Mouse (Mus musculus) MEL (cell line): ENCODE results near the gene Abhd11. TPM values are rescaled to one million over a fixed set of nuclear protein-coding genes. Genes with fewer than 3 reads are reported as not detected.

Source experiments
- DNase-seq: peaks from one replicate; pipeline ENCODE4 v3.0.0; 2011; ENCODE audit warnings: low read depth, low spot score
- H3K27ac ChIP-seq: 2 replicates; pipeline ENCODE4 v1.5.1; 2012; ENCODE audit warnings: low read depth, mild to moderate bottlenecking, control low read depth, low read length, moderate library complexity; ENCODE audit not compliant: control insufficient read depth
- H3K27me3 ChIP-seq, 2 experiments: fragments of 150-350 bp in 1 of 2; sonication (generic) in 1 of 2; 2 replicates each; pipeline ENCODE4 v1.6.1; 2012; ENCODE audit warnings: low read length in 2 of 2, mild to moderate bottlenecking in 2 of 2, improper control_type of control experiment in 1 of 2, moderate library complexity in 1 of 2; ENCODE audit not compliant: insufficient read depth in 2 of 2, control insufficient read depth in 1 of 2
- H3K36me3 ChIP-seq, 2 experiments: 2 replicates each; pipeline ENCODE4 v1.6.1; 2012 to 2014; ENCODE audit warnings: low read length in 2 of 2, improper control_type of control experiment in 1 of 2, inconsistent platforms in 1 of 2, mild to moderate bottlenecking in 1 of 2; ENCODE audit not compliant: insufficient read depth in 2 of 2, control insufficient read depth in 1 of 2
- H3K4me1 ChIP-seq, 2 experiments: fragments of 150-350 bp in 1 of 2; sonication (generic) in 1 of 2; 2 replicates each; pipeline ENCODE4 v1.6.1; 2012; ENCODE audit warnings: low read length in 2 of 2, improper control_type of control experiment in 1 of 2, mild to moderate bottlenecking in 1 of 2; ENCODE audit not compliant: insufficient read depth in 2 of 2, control insufficient read depth in 1 of 2
- H3K4me3 ChIP-seq, 2 experiments: fragments of 150-350 bp in 1 of 2; sonication (generic) in 1 of 2; 2 replicates each; pipeline ENCODE4 v1.5.1; 2012; ENCODE audit warnings: low read depth in 2 of 2, low read length in 2 of 2, mild to moderate bottlenecking in 2 of 2, moderate library complexity in 2 of 2, control low read depth in 1 of 2, improper control_type of control experiment in 1 of 2; ENCODE audit not compliant: control insufficient read depth in 1 of 2, insufficient read depth in 1 of 2
- H3K79me2 ChIP-seq: 2 replicates; pipeline ENCODE4 v1.6.1; 2012; ENCODE audit warnings: mild to moderate bottlenecking, low read length, moderate library complexity; ENCODE audit not compliant: control insufficient read depth, poor library complexity, insufficient read depth
- H3K9ac ChIP-seq: 2 replicates; pipeline ENCODE4 v1.6.1; 2012; ENCODE audit warnings: low read depth, mild to moderate bottlenecking, control low read depth, low read length, moderate library complexity; ENCODE audit not compliant: control insufficient read depth, poor library complexity, severe bottlenecking
- H3K9me3 ChIP-seq: fragments of 150-350 bp; sonication (generic); replicated peaks from 2 replicates; pipeline ENCODE4 v1.6.1; 2012; ENCODE audit warnings: mild to moderate bottlenecking, low read length, improper control_type of control experiment, moderate library complexity; ENCODE audit not compliant: insufficient read depth
- BHLHE40 ChIP-seq: IDR thresholded peaks from 2 replicates; pipeline ENCODE4 v1.6.1; 2012; ENCODE audit warnings: low read depth, mild to moderate bottlenecking, inconsistent platforms, low read length, improper control_type of control experiment, borderline replicate concordance
- CHD1 ChIP-seq: IDR thresholded peaks from 2 replicates; pipeline ENCODE4 v1.6.1; 2012; ENCODE audit warnings: low read depth, mild to moderate bottlenecking, inconsistent platforms, low read length, improper control_type of control experiment
- CHD2 ChIP-seq: IDR thresholded peaks from 2 replicates; pipeline ENCODE4 v1.6.1; 2011; ENCODE audit warnings: low read length, improper control_type of control experiment
- CTCF ChIP-seq, 3 experiments: IDR thresholded peaks in 2 of 3; conservative IDR thresholded peaks in 1 of 3; 2 replicates each; pipeline ENCODE4 v1.5.1; 2011 to 2012; ENCODE audit warnings: low read length in 3 of 3, low read depth in 2 of 3, mild to moderate bottlenecking in 2 of 3, improper control_type of control experiment in 1 of 3, inconsistent platforms in 1 of 3, mixed read lengths in 1 of 3, moderate library complexity in 1 of 3; ENCODE audit not compliant: control insufficient read depth in 1 of 3, insufficient read depth in 1 of 3, poor library complexity in 1 of 3, severe bottlenecking in 1 of 3
- ELF1 ChIP-seq: IDR thresholded peaks from 2 replicates; pipeline ENCODE4 v1.6.1; 2014; ENCODE audit warnings: low read depth, mild to moderate bottlenecking, inconsistent platforms, low read length, improper control_type of control experiment, moderate library complexity
- EP300 ChIP-seq, 2 experiments: IDR thresholded peaks; 2 replicates each; pipeline ENCODE4 v1.6.1; 2011; ENCODE audit warnings: improper control_type of control experiment in 2 of 2, low read length in 2 of 2, low read depth in 1 of 2, mild to moderate bottlenecking in 1 of 2
- JUND ChIP-seq: IDR thresholded peaks from 2 replicates; pipeline ENCODE4 v1.6.1; 2011; ENCODE audit warnings: low read depth, mild to moderate bottlenecking, improper control_type of control experiment, low read length
- KAT2A ChIP-seq: conservative IDR thresholded peaks from 2 replicates; pipeline ENCODE4 v1.6.1; 2012; ENCODE audit warnings: low read depth, low read length, improper control_type of control experiment, inconsistent platforms
- MAFK ChIP-seq: IDR thresholded peaks from 2 replicates; pipeline ENCODE4 v1.6.1; 2011; ENCODE audit warnings: low read depth, mild to moderate bottlenecking, low read length, improper control_type of control experiment, borderline replicate concordance
- MAZ ChIP-seq: IDR thresholded peaks from 2 replicates; pipeline ENCODE4 v1.6.1; 2012; ENCODE audit warnings: low read depth, mild to moderate bottlenecking, inconsistent platforms, low read length, improper control_type of control experiment
- MEF2A ChIP-seq: IDR thresholded peaks from 2 replicates; pipeline ENCODE4 v1.6.1; 2014; ENCODE audit warnings: low read depth, mild to moderate bottlenecking, inconsistent platforms, low read length, improper control_type of control experiment; ENCODE audit not compliant: poor library complexity, insufficient replicate concordance, severe bottlenecking; ENCODE audit errors: extremely low read depth
- MXI1 ChIP-seq: IDR thresholded peaks from 2 replicates; pipeline ENCODE4 v1.6.1; 2011; ENCODE audit warnings: mild to moderate bottlenecking, low read depth, low read length, improper control_type of control experiment
- MYB ChIP-seq: IDR thresholded peaks from 2 replicates; pipeline ENCODE4 v1.6.1; 2011; ENCODE audit warnings: mild to moderate bottlenecking, low read depth, low read length, improper control_type of control experiment
- MYC ChIP-seq: IDR thresholded peaks from 2 replicates; pipeline ENCODE4 v1.6.1; 2011; ENCODE audit warnings: low read depth, mild to moderate bottlenecking, low read length, improper control_type of control experiment, moderate library complexity
- NRF1 ChIP-seq: IDR thresholded peaks from 2 replicates; pipeline ENCODE4 v1.6.1; 2014; ENCODE audit warnings: low read depth, mild to moderate bottlenecking, inconsistent platforms, low read length, improper control_type of control experiment, moderate library complexity; ENCODE audit not compliant: poor library complexity, insufficient read depth, severe bottlenecking
- POLR2A ChIP-seq, 2 experiments: IDR thresholded peaks; 2 replicates each; pipeline ENCODE4 v1.6.1; 2011 to 2012; ENCODE audit warnings: low read length in 2 of 2, mild to moderate bottlenecking in 2 of 2, control low read depth in 1 of 2, improper control_type of control experiment in 1 of 2, low read depth in 1 of 2, moderate library complexity in 1 of 2; ENCODE audit not compliant: control insufficient read depth in 1 of 2, insufficient read depth in 1 of 2, poor library complexity in 1 of 2
- POLR2AphosphoS5 ChIP-seq: IDR thresholded peaks from 2 replicates; pipeline ENCODE4 v1.6.1; 2012; ENCODE audit warnings: low read depth, borderline replicate concordance, mild to moderate bottlenecking, inconsistent platforms, low read length, moderate library complexity, mixed read lengths
- RAD21 ChIP-seq: IDR thresholded peaks from 2 replicates; pipeline ENCODE4 v1.6.1; 2011; ENCODE audit warnings: mild to moderate bottlenecking, low read depth, low read length, improper control_type of control experiment
- RCOR1 ChIP-seq: IDR thresholded peaks from 2 replicates; pipeline ENCODE4 v1.6.1; 2012; ENCODE audit warnings: low read depth, mild to moderate bottlenecking, inconsistent platforms, low read length, improper control_type of control experiment
- SIN3A ChIP-seq: IDR thresholded peaks from 2 replicates; pipeline ENCODE4 v1.6.1; 2012; ENCODE audit warnings: low read length, improper control_type of control experiment, inconsistent platforms
- SMC3 ChIP-seq: IDR thresholded peaks from 2 replicates; pipeline ENCODE4 v1.6.1; 2011; ENCODE audit warnings: low read depth, low read length, improper control_type of control experiment
- TBP ChIP-seq: IDR thresholded peaks from 2 replicates; pipeline ENCODE4 v1.8.0; 2011; ENCODE audit warnings: low read depth, low read length, improper control_type of control experiment
- TCF12 ChIP-seq: IDR thresholded peaks from 2 replicates; pipeline ENCODE4 v1.6.1; 2014; ENCODE audit warnings: low read depth, mild to moderate bottlenecking, inconsistent platforms, low read length, improper control_type of control experiment, moderate library complexity
- UBTF ChIP-seq: IDR thresholded peaks from 2 replicates; pipeline ENCODE4 v1.6.1; 2012; ENCODE audit warnings: low read depth, mild to moderate bottlenecking, inconsistent platforms, low read length, improper control_type of control experiment, moderate library complexity, borderline replicate concordance; ENCODE audit not compliant: insufficient read depth
- USF1 ChIP-seq: IDR thresholded peaks from 2 replicates; pipeline ENCODE4 v1.6.1; 2014; ENCODE audit warnings: low read depth, mild to moderate bottlenecking, inconsistent platforms, low read length, improper control_type of control experiment, moderate library complexity
- USF2 ChIP-seq, 2 experiments: IDR thresholded peaks; 2 replicates each; pipeline ENCODE4 v1.6.1; 2011 to 2012; ENCODE audit warnings: improper control_type of control experiment in 2 of 2, low read length in 2 of 2, borderline replicate concordance in 1 of 2, inconsistent platforms in 1 of 2, low read depth in 1 of 2, mild to moderate bottlenecking in 1 of 2; ENCODE audit not compliant: insufficient read depth in 1 of 2
- ZC3H11A ChIP-seq: IDR thresholded peaks from 2 replicates; pipeline ENCODE4 v1.6.1; 2012; ENCODE audit warnings: low read depth, mild to moderate bottlenecking, inconsistent platforms, low read length, improper control_type of control experiment
- ZMIZ1 ChIP-seq: IDR thresholded peaks from 2 replicates; pipeline ENCODE4 v1.6.1; 2012; ENCODE audit warnings: low read depth, mild to moderate bottlenecking, inconsistent platforms, low read length, improper control_type of control experiment, moderate library complexity
- ZNF384 ChIP-seq: IDR thresholded peaks from 2 replicates; pipeline ENCODE4 v1.6.1; 2012; ENCODE audit warnings: low read depth, mild to moderate bottlenecking, inconsistent platforms, low read length, improper control_type of control experiment
- polyA plus RNA-seq, 2 experiments: library from polyadenylated mRNA; stranded (reverse) in 1 of 2; unstranded in 1 of 2; fragments of >175 nt in 1 of 2; fragments of >200 nt in 1 of 2; gene quantifications; 2 replicates each; pipeline versions ENCODE4 v1.2.1 to v1.2.4; 2012; ENCODE audit warnings: low replicate concordance in 2 of 2, low read depth in 1 of 2; ENCODE audit not compliant: insufficient read length in 2 of 2, insufficient read depth in 1 of 2, missing spikeins in 1 of 2
- total RNA-seq: library from RNA; depleted of rRNA; stranded (reverse); fragments of 300-350 nt; gene quantifications from 2 replicates; pipeline ENCODE4 v1.2.3, GENCODE M21; 2012

Gene Abhd11
- total and polyA plus RNA-seq, 3 experiments: 51.7 to 55.9 TPM; not detected in 1

DNA sequence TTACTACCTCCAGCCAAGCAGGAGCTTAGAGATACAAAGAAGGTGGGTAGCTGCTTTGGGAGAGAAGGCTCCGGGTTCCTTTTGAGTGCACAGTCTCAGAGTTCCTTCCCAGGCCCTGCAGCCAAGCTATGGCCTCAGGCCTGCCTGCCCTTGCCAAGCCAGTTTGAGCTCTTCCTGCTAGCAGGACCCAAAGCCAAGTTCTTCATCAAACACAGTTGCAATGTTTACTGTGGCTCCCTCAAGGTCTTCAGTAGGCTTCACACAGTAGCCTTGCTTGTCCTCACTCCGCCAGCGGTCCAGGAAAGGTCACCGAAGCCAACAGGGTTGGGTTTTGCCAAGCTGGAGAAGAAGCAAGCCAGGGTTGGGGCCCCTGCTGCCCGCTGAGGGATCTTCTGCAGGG lies 16.4 kb upstream of the Abhd11 start:
- TF ChIP-seq SIN3A: no peak
- TF ChIP-seq MXI1: no peak
- no peak for TF ChIP-seq POLR2AphosphoS5
- TF ChIP-seq POLR2A (IDR thresholded peaks at IDR 0.05; ENCODE audit: control insufficient read depth in 1 of 2, insufficient read depth in 1 of 2, low read depth in 1 of 2, low read length in 2 of 2, poor library complexity in 1 of 2): no peak
- TF ChIP-seq RAD21: no peak
- no peak for TF ChIP-seq USF2 (IDR thresholded peaks at IDR 0.05; ENCODE audit: borderline replicate concordance in 1 of 2, insufficient read depth in 1 of 2, low read depth in 1 of 2, low read length in 2 of 2)
- TF ChIP-seq EP300 (IDR thresholded peaks at IDR 0.05; ENCODE audit: low read depth in 1 of 2, low read length in 2 of 2): no peak
- no peak for TF ChIP-seq ZNF384
- no peak for TF ChIP-seq CTCF (IDR thresholded peaks at IDR 0.05 in 2 of 3, conservative IDR thresholded peaks at IDR 0.05 in 1 of 3; ENCODE audit: control insufficient read depth in 1 of 3, insufficient read depth in 1 of 3, low read depth in 2 of 3, low read length in 3 of 3, poor library complexity in 1 of 3, severe bottlenecking in 1 of 3)
- no peak for TF ChIP-seq MYB
- TF ChIP-seq TCF12: no peak
- no peak for TF ChIP-seq MAZ
- no peak for TF ChIP-seq UBTF
- TF ChIP-seq RCOR1: no peak
- TF ChIP-seq BHLHE40: no peak
- TF ChIP-seq SMC3: no peak

DNA sequence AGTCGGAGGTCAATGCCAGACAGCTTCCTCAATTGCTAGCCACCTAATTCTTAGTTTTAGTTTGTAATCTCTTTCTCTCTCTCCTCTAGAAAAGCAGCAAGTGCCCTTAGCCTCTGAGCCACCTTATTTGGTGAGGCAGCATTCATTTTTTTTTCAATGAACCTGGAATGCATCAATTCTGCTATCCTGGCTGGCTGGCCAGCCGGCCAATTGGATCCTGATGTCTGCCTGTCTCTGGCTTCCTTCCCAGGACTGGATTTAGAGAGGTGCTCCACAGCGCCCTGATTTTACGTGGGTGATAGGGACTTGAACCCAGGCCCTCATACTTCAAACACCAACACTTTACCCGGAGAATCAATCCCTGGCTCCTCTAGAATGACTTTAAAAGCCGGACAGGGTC lies 10.6 kb upstream of the Abhd11 start:
- Histone ChIP-seq H3K27me3 (peaks cover 13 to 19% of the 10 kb centered on the region in 2 experiments), H3K27ac (no peak overlapping the region), H3K9ac (no peak overlapping the region), H3K4me3 (no peak overlapping the region), H3K4me1 (no peaks in the 10 kb centered on the region), H3K36me3 (no peaks in the 10 kb centered on the region), H3K9me3 (no peaks in the 10 kb centered on the region), H3K79me2 (no peaks in the 10 kb centered on the region)
- TF ChIP-seq ZMIZ1 (no peak), CHD2 (no peak), ZC3H11A (no peak), MEF2A (no peak), USF2 (IDR thresholded peaks at IDR 0.05; ENCODE audit: borderline replicate concordance in 1 of 2, insufficient read depth in 1 of 2, low read depth in 1 of 2, low read length in 2 of 2) (no peak), CHD1 (no peak), TCF12 (no peak), ELF1 (no peak), MYC (no peak), SMC3 (no peak), TBP (no peak), NRF1 (no peak), MAFK (no peak), RAD21 (no peak), CTCF (IDR thresholded peaks at IDR 0.05 in 2 of 3, conservative IDR thresholded peaks at IDR 0.05 in 1 of 3; ENCODE audit: control insufficient read depth in 1 of 3, insufficient read depth in 1 of 3, low read depth in 2 of 3, low read length in 3 of 3, poor library complexity in 1 of 3, severe bottlenecking in 1 of 3) (no peak), USF1 (no peak), KAT2A (no peak), POLR2AphosphoS5 (no peak), JUND (no peak)
- DNase-seq: no peak

More for the DNA sequence above, 16.4 kb upstream of the Abhd11 start:
- Histone ChIP-seq H3K4me3 (no peak overlapping the region), H3K27ac (no peak overlapping the region), H3K79me2 (no peaks in the 10 kb centered on the region), H3K27me3 (peaks cover 9% of the 10 kb centered on the region in 2 experiments), H3K9me3 (no peaks in the 10 kb centered on the region), H3K9ac (no peak overlapping the region), H3K36me3 (no peaks in the 10 kb centered on the region), H3K4me1 (no peaks in the 10 kb centered on the region)
- no peak for DNase-seq
